ENCODE assay signal across 7 mouse cellular contexts in genomic region chr17:17623221-17623889, GRCm38 (mm10). TPM values are rescaled to one million over a fixed set of nuclear protein-coding genes. Genes with fewer than 3 reads are reported as not detected.
A peak's percentile ranks its signal among the peaks of the same experiment; 100 is the strongest.
DNase-seq lines count a peak whose midpoint lies in the region; ATAC-seq and TF ChIP-seq lines count a peak whose summit lies in the region.

No protein-coding gene starts in this region.

- peak overlapping the region; percentile 87 for H3K9ac ChIP-seq in lung, postnatal 0 days (replicated peaks; ENCODE audit: low read depth)
- H3K9ac ChIP-seq in limb, embryonic 11.5 days (ENCODE audit: low read length): peak overlapping the region; percentile 90
- peak overlapping the region; percentile 86 for H3K9ac ChIP-seq in stomach, embryonic 14.5 days (replicated peaks; ENCODE audit: low read depth, low read length)

- no peak for TF ChIP-seq CTCF in lung, postnatal 0 days (IDR thresholded peaks at IDR 0.05)

- H3K36me3 ChIP-seq in lung, postnatal 0 days (ENCODE audit: insufficient read depth, low read length): no peaks in the 10 kb centered on the region
- no peaks in the 10 kb centered on the region for H3K36me3 ChIP-seq in forebrain, embryonic 10.5 days (replicated peaks)
- H3K36me3 ChIP-seq in limb, embryonic 11.5 days (ENCODE audit: control insufficient read depth, insufficient read depth, low read length): no peaks in the 10 kb centered on the region
- H3K36me3 ChIP-seq in stomach, embryonic 14.5 days (ENCODE audit: control insufficient read depth, insufficient read depth, low read length): no peaks in the 10 kb centered on the region

- no peaks in the 10 kb centered on the region for H3K9me3 ChIP-seq in lung, postnatal 0 days (ENCODE audit: low read length)
- peaks cover 4% of the 10 kb centered on the region; the same call in 1 of the 2 replicates for H3K9me3 ChIP-seq in forebrain, embryonic 10.5 days
- no peaks in the 10 kb centered on the region for H3K9me3 ChIP-seq in limb, embryonic 11.5 days (ENCODE audit: control insufficient read depth, low read length)
- no peaks in the 10 kb centered on the region for H3K9me3 ChIP-seq in stomach, embryonic 14.5 days (ENCODE audit: control insufficient read depth, low read depth, low read length)

- peak overlapping the region; percentile 100 for H3K27ac ChIP-seq in lung, postnatal 0 days (ENCODE audit: low read length)
- peak overlapping the region; percentile 96 for H3K27ac ChIP-seq in forebrain, embryonic 10.5 days
- peak overlapping the region; percentile 99 for H3K27ac ChIP-seq in limb, embryonic 11.5 days (replicated peaks; ENCODE audit: low read depth, low read length)
- H3K27ac ChIP-seq in stomach, embryonic 14.5 days (ENCODE audit: low read length): peak overlapping the region; percentile 100

- DNase-seq in lung, postnatal 0 days (ENCODE audit: low spot score): no peak
- DNase-seq in lung, postnatal 36 days: no peak
- DNase-seq in forebrain, embryonic 10.5 days (ENCODE audit: extremely low spot score, low spot score): no peak
- DNase-seq in limb, embryonic 11.5 days (ENCODE audit: low spot score): no peak
- no peak for DNase-seq in adrenal gland, postnatal 10 days

- peak overlapping the region; percentile 97 for H3K4me3 ChIP-seq in lung, postnatal 0 days (ENCODE audit: low read depth, low read length)
- H3K4me3 ChIP-seq in forebrain, embryonic 10.5 days: peak overlapping the region; percentile 78
- peak overlapping the region; percentile 89 for H3K4me3 ChIP-seq in limb, embryonic 11.5 days (ENCODE audit: low read depth, low read length)
- peak overlapping the region; percentile 89 for H3K4me3 ChIP-seq in stomach, embryonic 14.5 days (ENCODE audit: low read depth, low read length)

- H3K4me1 ChIP-seq in lung, postnatal 0 days (ENCODE audit: insufficient read depth, low read depth, low read length): peaks cover 5% of the 10 kb centered on the region; the same call in 1 of the 2 replicates
- H3K4me1 ChIP-seq in forebrain, embryonic 10.5 days: peaks cover 28% of the 10 kb centered on the region
- H3K4me1 ChIP-seq in limb, embryonic 11.5 days (ENCODE audit: control insufficient read depth, insufficient read depth, low read length): peaks cover 6% of the 10 kb centered on the region; the same call in 1 of the 2 replicates
- H3K4me1 ChIP-seq in stomach, embryonic 14.5 days (ENCODE audit: control insufficient read depth, insufficient read depth, low read length): no peaks in the 10 kb centered on the region; the same call in 1 of the 2 replicates

- ATAC-seq in lung, postnatal 0 days: no peak
- no peak for ATAC-seq in limb, embryonic 11.5 days (ENCODE audit: insufficient number of reproducible peaks, low FRiP score, low TSS enrichment, low read depth)
- no peak for ATAC-seq in stomach, embryonic 14.5 days (ENCODE audit: insufficient number of reproducible peaks, insufficient read depth, low FRiP score, low read depth)
- no peak for ATAC-seq in CD4-positive, CD25-positive, alpha-beta regulatory T cell, adult 4 months

- 7% methylated on average over 7 of the region's 7 CpGs for WGBS in lung, postnatal 0 days
- WGBS in forebrain, embryonic 10.5 days: 3% methylated on average over 7 of the region's 7 CpGs
- 5% methylated on average over 7 of the region's 7 CpGs for WGBS in limb, embryonic 11.5 days
- 6% methylated on average over 7 of the region's 7 CpGs for WGBS in stomach, embryonic 14.5 days

- peak overlapping the region; percentile 84 for H3K4me2 ChIP-seq in lung, postnatal 0 days (replicated peaks; ENCODE audit: low read depth, low read length)
- H3K4me2 ChIP-seq in limb, embryonic 11.5 days (ENCODE audit: low read depth, severe bottlenecking): peak overlapping the region; percentile 75
- peak overlapping the region; percentile 72 for H3K4me2 ChIP-seq in stomach, embryonic 14.5 days (replicated peaks; ENCODE audit: low read depth, low read length)

- no peaks in the 10 kb centered on the region for H3K27me3 ChIP-seq in lung, postnatal 0 days (replicated peaks; ENCODE audit: insufficient read depth, low read length)
- no peaks in the 10 kb centered on the region for H3K27me3 ChIP-seq in forebrain, embryonic 10.5 days (ENCODE audit: poor library complexity, severe bottlenecking)
- H3K27me3 ChIP-seq in limb, embryonic 11.5 days (ENCODE audit: control insufficient read depth, insufficient read depth, low read length): no peaks in the 10 kb centered on the region
- H3K27me3 ChIP-seq in stomach, embryonic 14.5 days (ENCODE audit: control insufficient read depth, insufficient read depth, low read length): no peaks in the 10 kb centered on the region

- no peak for TF ChIP-seq EP300 in lung, postnatal 0 days (IDR thresholded peaks at IDR 0.05)

RNA-seq across cellular contexts. Expression of gene Lnpep, which starts 1.5 kb away (rescaled TPM):
- 7.5 and 8.4 TPM in 2 replicates for polyA plus RNA-seq in lung, postnatal 0 days (2015; fragmentation: Nextera tagmentation; extraction: Ambion mirVana)
- polyA plus RNA-seq in forebrain, embryonic 10.5 days (2016; fragmentation: Nextera tagmentation; extraction: Ambion mirVana): 6.3 and 6.5 TPM in 2 replicates
- polyA plus RNA-seq in limb, embryonic 11.5 days (2014; fragmentation: Nextera tagmentation; extraction: Ambion mirVana): 8.6 and 9.4 TPM in 2 replicates
- 18.3 and 20.2 TPM in 2 replicates for polyA plus RNA-seq in stomach, embryonic 14.5 days (2014; fragmentation: Nextera tagmentation; extraction: Ambion mirVana)
- total RNA-seq in adrenal gland, postnatal 10 days (2021): 100 to 1,000 TPM; 101 to 135 TPM
- 10 to 100 TPM; 31.8 to 33.9 TPM for polyA plus RNA-seq in CD4-positive, CD25-positive, alpha-beta regulatory T cell, adult 4 months (2017; shearing (Covaris generic))
